Mouse (Mus musculus) megakaryocyte, embryonic 14.5 days (primary cell): ENCODE results near the gene Adk.

Experiments used
- FLI1 ChIP-seq: IDR thresholded peaks from 2 replicates; pipeline ENCODE4 v1.6.1; 2012; ENCODE audit warnings: low read length, inconsistent platforms, mixed read lengths
- GATA1 ChIP-seq: IDR thresholded peaks from 3 replicates; pipeline ENCODE4 v1.6.1; 2012; ENCODE audit warnings: mixed read lengths, low read length, inconsistent platforms, borderline replicate concordance

DNA sequence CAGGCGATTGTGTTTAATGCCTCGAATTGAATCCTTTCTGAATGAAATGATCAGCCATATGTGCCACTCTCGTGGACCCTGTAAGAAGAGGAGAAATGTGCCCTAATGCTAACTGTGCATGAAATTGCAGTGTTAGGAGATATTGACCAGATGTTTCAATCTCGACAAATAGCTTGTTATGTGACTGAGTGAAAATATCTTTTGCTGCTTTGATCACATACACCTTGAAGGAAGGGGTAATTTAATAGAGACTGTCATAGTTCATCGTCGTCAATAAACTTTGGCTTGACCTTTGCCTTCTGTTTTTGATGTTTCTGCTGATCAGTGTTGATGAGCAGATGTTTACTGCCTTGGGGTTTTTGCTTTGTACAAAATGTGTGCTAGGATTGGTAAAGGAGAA lies 171.1 kb downstream of the Adk start:
- TF ChIP-seq GATA1 (no peak), FLI1 (no peak)
